Mouse (Mus musculus): ENCODE measurements around the gene Vps26a.
A peak's percentile ranks its signal among the peaks of the same experiment; 100 is the strongest.
"Not testable (repeated sequence)": the region's sequence is repeated elsewhere in the genome, so short reads cannot be mapped to it uniquely, and the experiment has no call there.

The Vps26a gene

GRCm38 (mm10) chr10:62500088-62500915, 13.7 kb upstream of the Vps26a start:
- DNase-seq = peak; percentile 22

DNA sequence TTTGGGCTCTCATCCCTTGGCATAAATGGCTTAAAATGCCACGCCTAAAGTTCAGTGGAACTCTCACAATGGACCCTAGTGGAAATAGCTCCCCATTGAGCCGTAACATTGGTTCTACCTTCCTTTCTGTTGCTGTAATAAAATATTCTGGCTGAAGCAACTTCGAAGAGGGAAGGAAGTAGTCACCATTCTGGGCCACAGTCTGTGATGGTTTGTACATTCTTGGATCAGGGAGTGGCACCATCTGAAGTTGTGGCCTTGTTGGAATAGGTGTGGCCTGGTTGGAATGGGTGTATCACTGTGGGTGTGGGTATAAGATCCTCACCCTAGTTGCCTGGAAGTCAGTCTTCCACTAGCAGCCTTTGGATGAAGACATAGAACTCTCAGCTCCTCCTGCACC, 5.1 kb upstream of the Vps26a start:
- DNase-seq = not testable (repeated sequence)

GRCm38 (mm10) chr10:62488266-62488665, 1.7 kb upstream of the Vps26a start:
- peak; percentile 14 for DNase-seq

GRCm38 (mm10) chr10:62485878-62486582, 575 bp downstream of the Vps26a start:
- no peak for DNase-seq

GRCm38 (mm10) chr10:62481108-62481852, 5.3 kb downstream of the Vps26a start:
- DNase-seq = no peak

DNA sequence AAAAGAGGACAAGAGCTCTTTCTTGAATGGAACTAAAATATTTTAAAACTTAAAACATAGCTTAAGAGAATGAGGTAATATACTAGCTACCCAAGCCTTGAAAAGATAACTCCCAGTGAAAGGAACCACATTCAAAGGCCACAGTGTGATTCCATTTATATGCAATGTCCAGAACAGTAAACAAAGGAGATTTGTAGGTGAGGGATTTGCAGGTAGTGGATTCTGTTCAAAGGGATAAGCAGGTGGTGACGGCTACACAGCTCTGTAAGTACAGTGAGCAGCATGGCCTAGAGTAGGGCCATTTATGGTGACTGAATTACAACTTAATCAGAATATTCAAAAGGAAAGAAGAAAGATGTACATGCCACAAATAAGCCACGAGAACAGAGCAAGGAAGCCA, 9.6 kb downstream of the Vps26a start:
- no peak for DNase-seq

DNA sequence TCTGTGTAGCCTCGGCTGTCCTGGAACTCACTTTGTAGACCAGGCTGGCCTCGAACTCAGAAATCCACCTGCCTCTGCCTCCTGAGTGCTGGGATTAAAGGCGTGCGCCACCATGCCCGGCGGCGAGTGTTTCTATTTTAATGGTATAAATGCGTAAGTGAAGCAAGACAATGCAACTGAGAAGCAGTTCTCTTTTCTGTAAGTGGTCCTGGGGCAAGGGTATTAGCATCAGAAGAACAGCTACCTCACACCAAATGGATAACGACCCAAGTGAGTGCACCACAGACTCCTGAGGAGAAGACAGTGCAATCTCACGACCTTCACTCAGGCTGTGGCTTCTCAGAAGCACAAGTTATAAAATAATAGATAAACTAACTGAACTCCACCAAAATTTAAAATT, 11.7 kb downstream of the Vps26a start:
- DNase-seq = no peak

GRCm38 (mm10) chr10:62471105-62471504, 15.5 kb downstream of the Vps26a start:
- DNase-seq = no peak

GRCm38 (mm10) chr10:62469736-62470135, 16.9 kb downstream of the Vps26a start:
- no peak for DNase-seq

DNA sequence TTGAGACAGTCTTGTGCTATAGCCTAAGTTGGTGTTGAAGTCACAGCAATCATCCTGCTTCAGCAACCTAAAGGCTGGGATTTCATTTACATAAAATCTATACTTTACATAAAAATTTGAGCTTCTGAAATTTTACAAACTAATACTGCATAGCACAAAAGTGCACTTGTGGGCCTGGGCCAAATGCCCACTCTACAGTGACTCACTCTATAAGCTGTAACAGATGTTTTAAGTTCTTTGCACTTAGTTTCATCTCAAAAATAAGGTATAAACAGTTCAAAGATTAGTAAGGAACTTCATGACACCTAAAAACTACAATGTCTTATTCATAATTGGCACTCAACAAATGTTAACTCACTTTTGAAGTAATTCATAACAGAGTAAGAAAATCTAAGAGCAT, 25.3 kb downstream of the Vps26a start:
- no peak for DNase-seq

DNA sequence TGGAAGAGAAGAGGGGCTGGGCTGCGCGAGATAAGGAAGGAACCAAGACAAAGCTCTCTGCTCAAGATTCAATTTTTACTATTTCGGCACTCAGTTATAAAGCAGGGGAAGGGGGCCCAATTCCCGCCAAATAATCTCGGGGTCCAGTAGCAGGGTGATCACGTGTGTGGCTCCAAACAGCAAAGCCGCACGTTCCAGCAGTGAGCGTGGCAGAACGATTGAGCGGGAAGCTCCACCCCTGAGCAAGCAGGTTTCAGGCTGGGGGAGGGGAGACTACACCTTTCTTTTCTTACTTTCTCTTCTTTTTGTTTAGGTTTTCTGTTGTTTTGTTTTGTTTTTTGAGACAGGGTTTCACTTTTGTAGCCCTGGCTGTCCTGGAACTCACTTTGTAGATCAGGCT, 34.6 kb downstream of the Vps26a start:
- not testable (repeated sequence) for DNase-seq

- DNase-seq = no peak
Measured at GRCm38 (mm10) chr10:62450280-62450640, 36.3 kb downstream of the Vps26a start.

DNA sequence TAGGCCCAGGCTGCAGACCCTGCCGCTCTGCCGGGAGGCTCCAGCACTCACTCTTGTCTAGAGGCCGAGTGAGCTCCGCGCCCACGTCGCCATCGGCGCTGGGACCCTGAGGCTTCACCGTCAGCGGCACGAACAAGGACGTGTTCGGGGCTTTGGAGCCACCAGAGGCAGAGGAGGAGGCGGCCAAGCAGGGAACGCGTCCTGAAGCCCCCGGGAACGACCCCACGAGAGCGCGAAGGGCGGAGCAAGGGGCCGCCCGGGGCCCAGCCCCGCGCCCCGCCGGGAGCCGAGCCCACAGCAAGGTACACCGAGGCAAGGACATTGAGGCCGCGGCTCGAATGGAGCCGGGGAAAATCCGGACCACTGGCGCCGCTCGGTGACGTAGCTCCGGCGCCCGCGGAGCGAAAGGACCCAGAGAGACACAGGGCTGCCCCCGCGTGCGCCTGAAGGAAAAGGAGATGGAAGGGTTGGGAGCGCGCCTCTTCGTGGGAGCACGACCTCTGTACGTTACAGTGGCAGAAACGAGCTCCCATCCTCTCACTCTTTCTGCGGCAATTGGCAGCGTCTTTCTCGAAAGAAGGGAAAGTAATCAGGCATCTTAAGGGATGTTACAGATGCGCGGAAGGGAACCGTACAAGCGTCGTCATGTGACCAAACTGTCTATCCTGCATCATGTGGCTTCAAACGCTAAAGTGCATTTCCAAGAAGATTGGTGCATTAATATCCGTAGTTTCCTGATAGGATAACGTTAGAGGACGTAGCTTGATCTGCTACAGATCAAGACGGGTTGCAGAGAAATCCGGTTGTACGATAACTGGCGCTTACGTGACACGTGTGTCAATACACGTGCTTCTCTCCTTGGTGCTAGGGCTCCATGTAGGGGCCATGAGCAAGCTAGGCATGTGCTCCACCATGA, 37.0 kb downstream of the Vps26a start, which contains the start of the genes 4930507D05Rik and Supv3l1:
TSS of gene 4930507D05Rik (plus strand) at position 126 of the 916 bp plus-strand sequence.
TSS of gene Supv3l1 (minus strand) at position 375 of the 916 bp plus-strand sequence.
- peak; percentile 93 for DNase-seq

- DNase-seq = no peak
Measured at GRCm38 (mm10) chr10:62430427-62430826, 56.2 kb downstream of the Vps26a start.

DNA sequence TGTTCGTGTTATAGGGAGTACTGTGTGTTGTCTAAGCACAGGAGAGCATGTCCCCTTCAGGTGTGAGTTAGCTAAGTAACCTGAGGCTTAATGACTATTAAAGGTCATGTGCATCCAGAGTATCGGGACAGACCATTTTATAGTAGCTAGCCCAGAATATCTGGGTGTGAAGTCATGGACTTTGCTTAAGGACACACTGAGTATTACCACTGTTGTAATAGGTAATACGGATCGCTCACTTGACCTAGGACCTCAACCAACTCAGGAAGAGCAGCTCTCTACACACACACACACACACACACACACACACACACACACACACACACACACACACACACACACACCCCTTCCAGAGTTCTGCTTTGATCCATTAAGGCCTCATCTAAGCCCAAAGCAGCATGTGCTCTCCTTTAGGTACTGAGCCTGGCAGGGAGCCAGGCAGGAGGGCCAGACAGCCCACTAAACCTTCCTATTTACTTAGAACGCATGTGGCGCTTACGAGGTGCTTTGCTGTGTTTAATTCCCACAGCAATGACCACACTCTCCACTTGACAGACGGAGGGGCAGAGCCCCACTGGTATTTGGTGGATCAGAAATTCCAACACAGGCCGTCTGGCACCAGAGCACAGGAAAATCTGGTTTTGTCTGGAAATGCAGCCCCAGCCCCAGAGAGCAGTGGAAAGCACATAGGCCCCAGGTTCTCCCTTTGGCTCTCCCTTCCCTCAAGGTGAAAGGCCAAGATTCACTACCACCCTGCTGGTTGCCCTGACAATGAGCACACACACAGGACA, 61.3 kb downstream of the Vps26a start:
- no peak for DNase-seq

- no peak for DNase-seq
Measured at GRCm38 (mm10) chr10:62422255-62422654, 64.3 kb downstream of the Vps26a start, which contains the start of gene Hkdc1. TSS of gene Hkdc1 (minus strand) at chr10:62422491.

DNA sequence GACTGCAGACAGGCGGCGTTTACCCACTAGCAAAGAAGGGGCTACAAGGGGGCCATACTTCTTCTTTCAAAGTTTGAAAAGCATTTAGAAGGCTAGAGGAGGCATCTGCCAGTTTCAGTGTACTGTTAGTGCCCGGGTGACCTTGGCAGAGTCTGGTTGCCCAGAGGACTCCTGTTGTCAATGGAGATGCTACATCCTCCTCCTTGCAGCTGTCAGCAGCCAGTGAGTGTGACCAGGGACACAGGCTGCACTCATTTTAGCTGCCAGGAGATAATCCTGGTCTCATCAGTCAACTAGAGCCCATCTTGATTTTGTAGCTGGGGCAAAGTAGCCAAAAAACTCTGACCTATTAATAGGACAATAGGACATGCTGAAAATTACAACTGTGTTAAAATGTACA, 65.5 kb downstream of the Vps26a start:
- no peak for DNase-seq

- no peak for DNase-seq
Measured at GRCm38 (mm10) chr10:62420399-62420798, 66.2 kb downstream of the Vps26a start.

DNA sequence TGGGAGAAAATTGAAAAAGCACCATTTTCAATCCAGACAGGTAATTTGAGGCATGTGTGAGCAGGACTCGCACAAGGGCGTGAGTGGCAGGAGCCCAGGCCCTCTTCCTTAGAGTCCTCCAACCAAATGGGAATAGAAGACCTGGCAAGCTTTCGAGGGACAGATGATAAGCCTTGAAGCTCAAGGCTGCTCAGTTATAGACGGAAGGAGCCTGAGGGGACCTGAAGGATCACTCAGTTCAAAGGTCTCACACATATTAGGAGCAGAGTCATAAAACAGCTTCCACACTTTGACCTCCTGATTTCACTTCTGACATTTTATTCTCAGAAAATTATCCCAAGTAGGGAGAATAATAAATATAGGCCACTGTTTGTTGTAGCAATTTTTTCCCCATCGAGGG, 67.2 kb downstream of the Vps26a start:
- DNase-seq = no peak

DNA sequence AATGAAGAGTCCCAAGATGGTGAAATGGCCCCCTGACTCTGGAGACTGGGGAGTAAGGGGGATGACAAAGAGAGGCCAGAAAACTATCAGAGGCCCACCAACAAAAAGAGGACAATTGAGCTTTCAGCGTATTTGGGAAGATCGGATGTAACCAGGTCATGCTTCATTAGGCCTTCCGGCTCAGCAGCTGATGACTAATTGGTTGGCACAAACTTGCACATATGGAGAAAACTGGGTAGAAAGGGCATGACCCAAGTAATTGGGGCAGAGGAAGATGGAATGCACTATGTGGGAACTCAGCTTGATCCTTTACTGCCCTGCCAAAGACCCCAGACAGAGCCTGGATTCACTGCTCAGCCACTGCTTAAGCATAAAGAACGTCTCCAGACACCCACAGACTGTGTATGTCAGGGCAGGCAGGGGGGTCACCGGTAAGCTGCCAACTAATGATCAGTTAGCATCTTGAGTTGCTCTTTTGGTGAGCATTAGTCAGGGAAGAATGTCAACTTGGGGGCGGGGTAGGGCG, 67.7 kb downstream of the Vps26a start:
- no peak for DNase-seq

- no peak for DNase-seq
Measured at GRCm38 (mm10) chr10:62413606-62413982, 73.0 kb downstream of the Vps26a start.

Measured in right cerebral cortex, postnatal 14 days (tissue).